Mouse (Mus musculus) gonadal fat pad, adult 2 months (tissue): ENCODE data around the gene Chrna9. TPM values are rescaled to one million over a fixed set of nuclear protein-coding genes. Genes with fewer than 3 reads are reported as not detected.

Source experiments
- DNase-seq: peaks from one replicate; pipeline ENCODE4 v3.0.0-alpha.2; 2012; ENCODE audit warnings: low read depth
- polyA plus RNA-seq: library from polyadenylated mRNA; depleted of rRNA; stranded (reverse); fragments of >200 nt; gene quantifications from 2 replicates; pipeline ENCODE4 v1.2.3, GENCODE M21; 2012; rRNA removed

The Chrna9 gene
- polyA plus RNA-seq, 1 experiment: not detected

DNA sequence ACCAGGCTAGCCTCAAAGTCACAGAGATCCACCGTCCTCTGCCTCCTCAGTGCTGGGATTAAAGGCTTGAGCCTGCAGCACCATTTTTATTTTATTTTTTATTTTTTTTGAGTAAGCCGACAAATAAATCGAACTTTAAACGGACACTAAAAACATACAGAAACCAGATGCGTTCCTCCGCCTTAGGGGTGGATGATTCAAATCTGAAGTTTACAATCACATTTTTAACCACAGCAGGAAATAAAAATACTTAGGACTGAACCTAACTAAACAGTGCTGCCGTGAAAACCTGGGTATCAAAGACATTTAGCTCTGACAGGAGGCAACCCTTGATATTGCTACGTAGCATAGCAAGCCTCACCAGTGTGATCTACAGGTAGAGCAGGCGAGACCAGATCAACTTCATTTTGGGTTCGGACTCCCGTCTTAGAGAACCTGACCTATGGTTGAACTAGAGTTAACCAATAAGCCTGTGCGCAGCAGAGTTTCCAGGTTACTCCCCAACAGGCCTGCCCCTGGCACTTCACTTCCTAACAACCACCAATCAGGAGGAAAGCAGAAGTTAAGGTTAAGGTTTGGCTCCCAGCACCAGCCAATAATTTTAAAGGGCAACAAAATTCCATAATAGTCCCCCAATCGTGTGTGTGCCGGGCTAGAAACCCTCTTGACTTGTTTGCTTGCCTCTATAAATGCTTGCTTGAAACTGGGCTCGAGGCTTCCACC, 73.7 kb downstream of the Chrna9 start:
- DNase-seq: no peak

DNA sequence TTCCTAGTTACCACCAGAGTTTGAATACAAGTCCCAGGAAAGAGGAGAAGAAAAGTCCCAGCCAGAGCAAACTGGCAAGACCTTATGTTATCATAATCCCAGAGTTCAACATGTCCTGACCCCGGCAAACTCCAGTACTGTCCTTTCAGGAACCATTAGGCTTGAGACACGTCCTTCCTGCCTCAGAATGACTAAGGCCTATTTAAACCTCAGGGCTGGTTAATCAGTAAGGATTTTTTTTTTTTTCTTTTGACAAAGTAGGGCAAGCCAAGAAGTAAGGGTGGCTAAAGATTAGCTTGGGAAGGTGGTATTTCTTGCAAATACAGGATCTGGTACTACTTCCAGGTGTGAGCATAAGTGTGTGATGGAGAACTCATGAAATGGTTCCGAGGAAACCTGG, 79.3 kb downstream of the Chrna9 start:
- no peak for DNase-seq

DNA sequence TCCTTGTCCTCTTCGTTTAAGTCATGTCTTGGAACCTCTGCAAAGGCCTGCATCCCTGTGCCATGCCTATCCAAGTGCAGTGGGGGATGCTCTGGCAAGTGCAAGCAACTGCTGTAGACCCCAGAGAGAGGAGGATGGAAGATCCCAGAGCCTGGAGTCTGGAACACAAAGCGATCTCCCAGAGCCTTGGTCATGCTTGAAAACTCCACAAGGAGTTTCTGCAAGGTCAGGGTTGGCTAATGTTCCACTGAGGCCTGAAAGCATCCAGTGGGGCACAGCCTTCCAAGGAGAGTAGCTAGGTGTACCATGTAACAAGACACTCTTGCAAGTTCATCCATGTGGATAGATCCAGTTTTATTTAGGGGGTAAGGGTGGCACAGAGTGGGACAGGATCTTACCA, 79.7 kb downstream of the Chrna9 start:
- DNase-seq: no peak

DNA sequence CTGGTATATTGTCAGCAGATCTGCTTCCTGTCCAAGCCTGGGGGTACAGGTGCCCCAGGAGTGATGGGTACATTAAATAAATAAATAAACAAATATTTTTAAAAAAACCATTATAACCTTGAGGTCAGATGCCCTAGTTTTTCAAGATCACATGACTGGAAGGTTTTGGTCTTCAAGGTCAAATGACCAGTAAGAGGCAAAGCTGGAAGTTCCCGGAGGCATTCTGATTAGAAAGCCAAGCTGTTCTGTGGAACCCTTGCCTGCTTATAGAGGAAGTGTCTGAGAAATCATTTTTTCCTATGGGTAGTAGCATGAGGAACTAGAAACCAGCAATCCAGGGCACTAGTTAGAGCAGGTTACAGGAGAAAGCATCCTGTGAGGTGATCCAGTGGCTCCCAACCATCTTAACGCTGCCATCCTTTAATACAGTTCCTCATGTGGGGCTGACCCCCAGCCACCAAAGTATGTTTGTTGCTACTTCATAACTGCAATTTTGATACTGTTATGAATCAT, 80.8 kb downstream of the Chrna9 start:
- DNase-seq: no peak

DNA sequence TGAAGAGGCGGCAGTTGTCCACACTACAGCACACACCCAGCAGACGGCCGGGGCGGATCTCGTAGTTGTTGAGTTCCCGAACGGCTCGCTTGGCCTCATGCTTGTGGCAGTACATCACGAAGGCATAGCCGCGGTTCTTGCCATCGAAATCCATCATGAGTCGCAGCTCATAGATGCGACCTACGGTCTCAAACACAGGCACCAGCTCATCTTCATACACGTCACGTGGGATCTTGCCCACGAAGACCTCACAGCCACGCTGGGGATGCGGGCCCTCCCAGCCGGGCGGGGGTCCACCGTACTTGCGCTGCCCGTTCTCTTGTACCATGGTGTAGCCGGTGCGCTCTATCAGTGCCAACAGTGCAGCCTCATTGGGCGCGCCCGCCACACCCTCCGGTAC, 92.1 kb downstream of the Chrna9 start:
- no peak for DNase-seq

Other genes with a start within 250 kb of the Chrna9 start
- 28.3 and 29.8 TPM in 2 replicates for gene Pds5a, start 236.6 kb upstream of the Chrna9 start, polyA plus RNA-seq
- gene N4bp2, start 171.4 kb upstream of the Chrna9 start, polyA plus RNA-seq: 4.2 and 5.8 TPM in 2 replicates
- 0.70 and 1.0 TPM in 2 replicates for gene Rhoh, start 73.7 kb upstream of the Chrna9 start, polyA plus RNA-seq
- 59.0 and 60.0 TPM in 2 replicates for gene 9130230L23Rik, start 69.4 kb downstream of the Chrna9 start, polyA plus RNA-seq
- 54.2 and 108 TPM in 2 replicates for gene Rbm47, start 238.2 kb downstream of the Chrna9 start, polyA plus RNA-seq